Mouse (Mus musculus): ENCODE measurements at regions not wholly inside any gene's neighbourhood (a gene's known extent, or its start where the extent isn't known, plus 50 kb on each side); places are given as distances from the start of the nearest gene placed in this dataset.

DNA sequence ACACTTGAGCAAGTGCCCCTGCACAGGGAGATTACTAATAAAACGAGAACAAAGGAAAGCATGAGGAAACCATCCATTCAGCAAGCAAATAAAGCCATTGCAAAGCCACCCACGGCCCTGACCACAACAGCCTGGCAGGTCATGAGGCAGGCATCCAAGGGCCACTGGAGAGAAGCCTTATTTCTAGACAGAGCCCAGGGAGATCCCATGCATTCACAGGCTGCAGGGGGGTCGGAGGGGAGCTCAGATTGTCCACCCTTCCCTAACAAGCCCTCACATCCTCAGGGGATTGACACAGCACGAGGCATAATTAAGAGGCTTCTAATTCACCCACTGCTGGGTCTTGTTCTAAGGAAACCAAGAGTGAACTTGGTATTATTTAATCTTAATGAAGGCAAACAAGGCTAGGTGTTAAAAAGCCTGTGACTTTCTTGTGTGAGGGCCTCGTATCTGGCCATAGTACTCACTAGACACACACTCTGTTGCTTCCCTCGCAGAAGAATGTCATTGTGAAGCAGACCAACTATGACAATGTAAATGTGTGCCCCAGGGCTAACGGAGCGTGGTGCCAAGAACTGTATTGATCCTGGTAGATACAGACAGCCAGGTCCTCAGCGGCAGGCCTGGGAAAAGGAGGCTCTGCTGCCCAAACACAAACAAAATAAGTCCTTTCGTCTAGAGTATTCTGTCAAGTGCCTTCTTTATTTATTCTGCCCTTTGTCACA, 303.6 kb upstream of the Slc24a5 start:
- Histone ChIP-seq H3K27ac (ENCODE audit: low read depth) (no peak overlapping the region), H3K4me3 (ENCODE audit: low read depth, low read length) (no peak overlapping the region), H3K4me1 (replicated peaks; ENCODE audit: control insufficient read depth, insufficient read depth, low read length) (no peaks in the 10 kb centered on the region), H3K27me3 (replicated peaks; ENCODE audit: control insufficient read depth, insufficient read depth, low read length) (no peaks in the 10 kb centered on the region), H3K9me3 (ENCODE audit: control insufficient read depth, low read length) (no peaks in the 10 kb centered on the region), H3K9ac (ENCODE audit: low read length) (no peak overlapping the region), H3K36me3 (ENCODE audit: control insufficient read depth, insufficient read depth, low read length) (no peaks in the 10 kb centered on the region), H3K4me2 (ENCODE audit: low read length) (no peak overlapping the region)
- DNase-seq (ENCODE audit: low spot score) (no peak), ATAC-seq (replicated peaks; ENCODE audit: low FRiP score, low TSS enrichment, low read depth) (no peak)
- 64% methylated on average over 10 of the region's 10 CpGs for WGBS

DNA sequence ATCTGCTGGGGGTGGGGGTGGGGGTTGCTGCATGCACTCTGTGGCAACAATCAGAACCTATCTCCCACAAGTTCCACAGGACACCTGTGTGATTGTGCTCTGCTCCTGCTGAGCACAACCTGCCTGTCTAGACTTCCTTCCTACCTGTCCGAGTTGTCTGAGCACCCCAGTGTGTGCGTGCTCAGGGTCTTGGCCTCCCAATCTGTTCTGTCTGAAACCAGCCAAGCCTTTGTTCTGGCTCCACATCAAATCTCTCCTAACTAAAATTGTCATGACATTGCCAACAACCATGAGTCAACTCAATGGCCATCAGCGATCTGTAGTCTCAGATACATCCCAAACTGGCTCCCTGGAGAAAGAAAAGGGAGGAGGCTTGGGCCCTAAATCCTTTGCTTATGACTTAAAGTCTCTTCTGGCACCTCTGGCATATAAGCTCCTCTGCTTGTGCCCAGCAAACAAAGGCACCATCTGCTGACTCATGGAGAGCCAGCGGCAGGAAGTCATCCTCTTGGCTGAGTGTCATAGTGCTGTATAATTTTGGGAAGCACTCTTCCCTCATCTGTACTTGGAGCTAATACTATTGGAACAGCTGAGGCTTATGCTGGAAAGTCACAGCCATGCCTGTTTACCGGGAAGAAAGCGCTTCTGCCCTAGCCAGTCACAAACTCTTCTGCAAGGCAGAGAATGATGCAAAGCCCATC, 298.5 kb upstream of the Slc24a5 start:
- H3K27me3 ChIP-seq (replicated peaks; ENCODE audit: control insufficient read depth, insufficient read depth, low read length) = no peaks in the 10 kb centered on the region
- H3K27ac ChIP-seq (ENCODE audit: low read depth) = no peak overlapping the region

DNA sequence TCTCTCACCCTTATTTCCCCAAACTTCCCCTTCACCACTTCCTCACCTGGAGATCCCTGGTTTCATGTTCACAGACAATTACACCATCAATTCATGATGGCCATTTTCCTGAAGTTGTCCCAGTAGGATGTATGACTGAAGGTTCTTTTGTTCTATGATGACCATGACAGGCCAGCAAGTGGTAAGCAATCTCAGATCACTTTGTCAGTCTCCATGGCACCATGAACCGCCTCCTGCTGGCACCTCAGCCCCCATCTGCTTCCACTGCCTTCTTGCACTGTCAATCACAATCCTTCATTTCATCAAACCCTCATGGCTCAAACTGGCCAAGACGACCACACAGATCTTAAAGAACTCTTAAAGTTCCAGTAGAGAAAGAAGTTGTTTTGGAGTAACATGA, 297.9 kb upstream of the Slc24a5 start:
- no peak overlapping the region for H3K4me3 ChIP-seq (ENCODE audit: low read depth, low read length)
- H3K27ac ChIP-seq (ENCODE audit: low read depth) = no peak overlapping the region
- no peak overlapping the region for H3K9ac ChIP-seq (ENCODE audit: low read length)
- DNase-seq (ENCODE audit: low spot score) (no peak), ATAC-seq (replicated peaks; ENCODE audit: low FRiP score, low TSS enrichment, low read depth) (no peak)
- no peaks in the 10 kb centered on the region for H3K4me1 ChIP-seq (replicated peaks; ENCODE audit: control insufficient read depth, insufficient read depth, low read length)
- no peaks in the 10 kb centered on the region for H3K9me3 ChIP-seq (ENCODE audit: control insufficient read depth, low read length)
- WGBS = 85% methylated on average over 2 of the region's 2 CpGs
- no peaks in the 10 kb centered on the region for H3K36me3 ChIP-seq (ENCODE audit: control insufficient read depth, insufficient read depth, low read length)
- H3K4me2 ChIP-seq (ENCODE audit: low read length) = no peak overlapping the region
- no peaks in the 10 kb centered on the region for H3K27me3 ChIP-seq (replicated peaks; ENCODE audit: control insufficient read depth, insufficient read depth, low read length)

More for the DNA sequence above, 298.5 kb upstream of the Slc24a5 start:
- Histone ChIP-seq H3K4me1 (replicated peaks; ENCODE audit: control insufficient read depth, insufficient read depth, low read length) (no peaks in the 10 kb centered on the region), H3K9ac (ENCODE audit: low read length) (no peak overlapping the region), H3K4me2 (ENCODE audit: low read length) (no peak overlapping the region), H3K9me3 (ENCODE audit: control insufficient read depth, low read length) (no peaks in the 10 kb centered on the region), H3K4me3 (ENCODE audit: low read depth, low read length) (no peak overlapping the region), H3K36me3 (ENCODE audit: control insufficient read depth, insufficient read depth, low read length) (no peaks in the 10 kb centered on the region)
- no peak for DNase-seq (ENCODE audit: low spot score)
- ATAC-seq (replicated peaks; ENCODE audit: low FRiP score, low TSS enrichment, low read depth) = no peak
- 95% methylated on average over 6 of the region's 6 CpGs for WGBS

DNA sequence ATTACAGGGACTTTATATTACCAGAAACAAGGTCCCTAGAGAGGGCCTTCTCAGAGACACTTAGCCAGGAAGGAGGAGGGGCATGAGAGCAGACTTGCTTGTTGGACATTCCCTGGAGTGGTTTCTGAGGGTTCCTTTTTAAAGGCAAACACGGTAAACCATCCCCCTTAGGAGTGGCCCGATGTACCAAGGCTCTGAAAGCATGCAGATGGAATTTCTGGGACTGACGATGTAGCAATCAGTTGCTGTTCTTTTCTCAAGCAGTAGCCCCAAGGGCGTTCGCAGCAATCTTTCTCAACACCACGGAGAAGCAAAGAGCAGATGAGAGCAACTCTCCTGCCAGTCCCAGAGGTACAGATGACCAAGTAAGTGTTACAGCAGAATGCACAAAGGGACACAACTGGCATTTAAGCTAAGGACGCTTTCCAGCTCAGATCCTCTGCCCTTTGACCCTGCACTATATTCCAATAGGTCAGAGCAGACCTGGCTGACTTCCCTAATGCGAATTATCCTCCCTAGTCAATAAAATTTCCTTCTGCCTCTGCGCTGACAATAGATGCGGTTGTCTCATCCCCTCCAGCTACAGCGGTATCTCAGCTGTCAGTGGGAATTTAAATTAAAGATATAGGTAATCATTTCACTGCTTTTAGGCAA, 295.7 kb upstream of the Slc24a5 start:
- Histone ChIP-seq H3K9ac (ENCODE audit: low read length) (no peak overlapping the region), H3K9me3 (ENCODE audit: control insufficient read depth, low read length) (no peaks in the 10 kb centered on the region), H3K27me3 (replicated peaks; ENCODE audit: control insufficient read depth, insufficient read depth, low read length) (no peaks in the 10 kb centered on the region), H3K4me3 (ENCODE audit: low read depth, low read length) (no peak overlapping the region), H3K4me1 (replicated peaks; ENCODE audit: control insufficient read depth, insufficient read depth, low read length) (peaks cover 2% of the 10 kb centered on the region; the same call in 1 of the 2 replicates), H3K27ac (ENCODE audit: low read depth) (no peak overlapping the region), H3K36me3 (ENCODE audit: control insufficient read depth, insufficient read depth, low read length) (no peaks in the 10 kb centered on the region), H3K4me2 (ENCODE audit: low read length) (no peak overlapping the region)
- ATAC-seq (replicated peaks; ENCODE audit: low FRiP score, low TSS enrichment, low read depth) (no peak), DNase-seq (ENCODE audit: low spot score) (no peak)
- WGBS = 57% methylated on average over 11 of the region's 11 CpGs

GRCm38 (mm10) chr2:124775737-124776136, 292.2 kb upstream of the Slc24a5 start:
- H3K4me3 ChIP-seq (ENCODE audit: low read depth, low read length) = no peak overlapping the region
- H3K9me3 ChIP-seq (ENCODE audit: control insufficient read depth, low read length) = no peaks in the 10 kb centered on the region
- H3K27me3 ChIP-seq (replicated peaks; ENCODE audit: control insufficient read depth, insufficient read depth, low read length) = no peaks in the 10 kb centered on the region
- ATAC-seq (replicated peaks; ENCODE audit: low FRiP score, low TSS enrichment, low read depth) (no peak), DNase-seq (ENCODE audit: low spot score) (no peak)
- H3K36me3 ChIP-seq (ENCODE audit: control insufficient read depth, insufficient read depth, low read length) = no peaks in the 10 kb centered on the region
- H3K9ac ChIP-seq (ENCODE audit: low read length) = no peak overlapping the region
- no peak overlapping the region for H3K4me2 ChIP-seq (ENCODE audit: low read length)
- peaks cover 10% of the 10 kb centered on the region; the same call in 1 of the 2 replicates for H3K4me1 ChIP-seq (replicated peaks; ENCODE audit: control insufficient read depth, insufficient read depth, low read length)
- 63% methylated on average over 3 of the region's 3 CpGs for WGBS
- H3K27ac ChIP-seq (ENCODE audit: low read depth) = no peak overlapping the region

DNA sequence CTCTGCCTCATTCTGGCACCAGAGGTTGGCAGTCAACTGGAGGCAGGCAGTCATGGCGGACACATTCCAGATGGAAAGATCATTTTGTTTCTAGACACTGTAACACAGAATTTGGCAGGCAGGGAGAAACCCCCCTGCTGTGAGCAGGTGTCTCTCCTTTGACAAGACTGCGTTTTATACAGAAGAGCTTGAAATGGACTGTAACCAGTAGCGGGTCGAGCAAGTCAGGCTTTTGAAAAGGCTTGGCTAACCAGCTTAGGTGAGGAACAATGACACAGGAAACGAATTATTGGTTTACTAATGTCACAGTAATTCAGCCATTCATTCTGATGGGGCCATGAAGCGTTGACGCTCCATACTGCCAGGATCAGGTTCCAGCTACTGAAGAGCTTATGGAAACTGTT, 275.3 kb upstream of the Slc24a5 start:
- DNase-seq (ENCODE audit: low spot score) (no peak), ATAC-seq (replicated peaks; ENCODE audit: low FRiP score, low TSS enrichment, low read depth) (no peak)
- Histone ChIP-seq H3K9ac (ENCODE audit: low read length) (no peak overlapping the region), H3K4me2 (ENCODE audit: low read length) (no peak overlapping the region), H3K27me3 (replicated peaks; ENCODE audit: control insufficient read depth, insufficient read depth, low read length) (no peaks in the 10 kb centered on the region), H3K9me3 (ENCODE audit: control insufficient read depth, low read length) (no peaks in the 10 kb centered on the region), H3K27ac (ENCODE audit: low read depth) (no peak overlapping the region), H3K4me3 (ENCODE audit: low read depth, low read length) (no peak overlapping the region), H3K4me1 (replicated peaks; ENCODE audit: control insufficient read depth, insufficient read depth, low read length) (no peaks in the 10 kb centered on the region), H3K36me3 (ENCODE audit: control insufficient read depth, insufficient read depth, low read length) (no peaks in the 10 kb centered on the region)
- 74% methylated on average over 7 of the region's 7 CpGs for WGBS

- H3K9me3 ChIP-seq (ENCODE audit: control insufficient read depth, low read length) = no peaks in the 10 kb centered on the region
- H3K27ac ChIP-seq (ENCODE audit: low read depth) = no peak overlapping the region
- no peak overlapping the region for H3K4me3 ChIP-seq (ENCODE audit: low read depth, low read length)
- H3K4me1 ChIP-seq (replicated peaks; ENCODE audit: control insufficient read depth, insufficient read depth, low read length) = no peaks in the 10 kb centered on the region
- WGBS = 77% methylated on average over 8 of the region's 8 CpGs
- no peak for ATAC-seq (replicated peaks; ENCODE audit: low FRiP score, low TSS enrichment, low read depth)
- no peaks in the 10 kb centered on the region for H3K27me3 ChIP-seq (replicated peaks; ENCODE audit: control insufficient read depth, insufficient read depth, low read length)
- DNase-seq (ENCODE audit: low spot score) = no peak
- no peak overlapping the region for H3K9ac ChIP-seq (ENCODE audit: low read length)
- no peak overlapping the region for H3K4me2 ChIP-seq (ENCODE audit: low read length)
- no peaks in the 10 kb centered on the region for H3K36me3 ChIP-seq (ENCODE audit: control insufficient read depth, insufficient read depth, low read length)
These were observed 256.2 kb upstream of the Slc24a5 start for GRCm38 (mm10) chr2:124811709-124812108.

DNA sequence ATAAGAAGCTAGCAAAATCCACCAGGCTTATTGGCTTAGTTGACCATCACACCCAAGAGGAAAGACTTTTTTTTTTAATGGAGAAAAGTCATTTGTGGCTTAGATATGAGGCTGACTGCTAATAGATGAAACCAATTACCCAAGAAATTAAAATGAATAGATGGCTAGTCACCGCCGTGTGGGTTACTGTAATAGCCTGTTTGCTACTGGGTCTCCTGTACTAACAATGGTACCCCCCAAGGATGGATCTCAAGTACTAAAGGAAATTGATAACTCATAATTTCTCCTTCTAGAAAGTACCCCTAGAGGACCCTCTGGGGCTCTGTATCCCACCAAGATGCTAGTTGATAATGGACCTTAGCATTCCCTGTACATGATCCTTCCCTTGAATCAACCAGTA, 251.1 kb upstream of the Slc24a5 start:
- WGBS = 96% methylated on average over 2 of the region's 2 CpGs

More for the DNA sequence above, 251.1 kb upstream of the Slc24a5 start:
- Histone ChIP-seq H3K9me3 (ENCODE audit: control insufficient read depth, low read length) (no peaks in the 10 kb centered on the region), H3K4me2 (ENCODE audit: low read length) (no peak overlapping the region), H3K4me1 (replicated peaks; ENCODE audit: control insufficient read depth, insufficient read depth, low read length) (no peaks in the 10 kb centered on the region), H3K4me3 (ENCODE audit: low read depth, low read length) (no peak overlapping the region), H3K9ac (ENCODE audit: low read length) (no peak overlapping the region), H3K27ac (ENCODE audit: low read depth) (no peak overlapping the region), H3K27me3 (replicated peaks; ENCODE audit: control insufficient read depth, insufficient read depth, low read length) (no peaks in the 10 kb centered on the region), H3K36me3 (ENCODE audit: control insufficient read depth, insufficient read depth, low read length) (no peaks in the 10 kb centered on the region)
- DNase-seq (ENCODE audit: low spot score) (no peak), ATAC-seq (replicated peaks; ENCODE audit: low FRiP score, low TSS enrichment, low read depth) (no peak)
